Mouse (Mus musculus) lung, adult 2 months (tissue): ENCODE results near the gene Gm44805. TPM values are rescaled to one million over a fixed set of nuclear protein-coding genes. Genes with fewer than 3 reads are reported as not detected.

Source experiments
- DNase-seq: peaks from one replicate; pipeline ENCODE4 v3.0.0; 2022
- H3K4me1 ChIP-seq: fragments of 200-500 bp; 2 replicates; pipeline ENCODE4 v1.6.1; 2011; ENCODE audit warnings: low read length; ENCODE audit not compliant: control insufficient read depth, insufficient read depth
- H3K4me3 ChIP-seq: fragments of 200-500 bp; replicated peaks from 2 replicates; pipeline ENCODE3; 2011; ENCODE audit warnings: low read depth, mild to moderate bottlenecking, control low read depth, low read length; ENCODE audit errors: extremely low read depth
- CTCF ChIP-seq: fragments of 200-500 bp; IDR thresholded peaks from 2 replicates; pipeline ENCODE4 v1.5.1; 2011; ENCODE audit warnings: mild to moderate bottlenecking, low read length, control low read depth; ENCODE audit not compliant: insufficient read depth
- POLR2A ChIP-seq: fragments of 200-500 bp; IDR thresholded peaks from 2 replicates; pipeline ENCODE4 v1.6.1; 2011; ENCODE audit warnings: low read depth, mild to moderate bottlenecking, control low read depth, low read length, borderline replicate concordance; ENCODE audit errors: extremely low read depth
- WGBS: fragments of 180-500 bp; shearing (Covaris S2); methylation state at CpG from one replicate; pipeline ENCODE4 v1.1.7; 2018; 5-methylcytosine and 5-hydroxymethylcytosine counted together
- polyA plus RNA-seq: library from polyadenylated mRNA; depleted of rRNA; stranded (reverse); fragments of >200 nt; gene quantifications from 2 replicates; pipeline ENCODE4 v1.2.3, GENCODE M21; 2012; rRNA removed

The Gm44805 gene
- polyA plus RNA-seq, 1 experiment, result not detected

DNA sequence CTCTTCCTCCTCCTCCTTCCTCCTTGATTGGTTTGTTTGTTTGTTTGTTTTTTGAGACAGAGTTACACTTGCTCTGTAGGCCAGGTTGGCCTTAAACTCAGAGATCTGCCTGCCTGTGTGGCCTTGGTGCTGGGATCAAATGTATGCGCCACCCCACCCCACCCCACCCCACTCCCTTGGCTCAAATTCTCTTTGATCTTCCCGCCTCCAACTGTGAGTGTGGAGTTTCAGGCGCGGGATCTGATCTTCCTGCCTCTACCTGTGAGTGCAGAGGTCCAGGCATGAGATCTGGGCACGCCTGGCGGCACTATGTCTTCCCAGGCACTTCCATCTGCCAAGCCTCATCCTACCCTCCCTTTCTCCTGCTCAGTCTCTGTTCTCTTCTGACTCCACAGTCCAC, 59.0 kb downstream of the Gm44805 start:
- Histone ChIP-seq H3K4me3 (no peak overlapping the region), H3K4me1 (no peaks in the 10 kb centered on the region)
- TF ChIP-seq POLR2A (no peak), CTCF (no peak)
- DNase-seq, result no peak
- 69% methylated on average over 6 of the region's 6 CpGs for WGBS

Other genes with a start within 250 kb of the Gm44805 start
- 29.2 and 34.3 TPM in 2 replicates for gene Mark4, start 222.6 kb downstream of the Gm44805 start, polyA plus RNA-seq
- 2.7 and 3.4 TPM in 2 replicates for gene Exoc3l2, start 218.1 kb downstream of the Gm44805 start, polyA plus RNA-seq
- gene Bloc1s3, start 173.1 kb downstream of the Gm44805 start, polyA plus RNA-seq, result 12.2 and 12.9 TPM in 2 replicates
- gene Trappc6a, start 173.0 kb downstream of the Gm44805 start, polyA plus RNA-seq, result 63.1 and 93.4 TPM in 2 replicates
- 0.62 and 17.3 TPM in 2 replicates for gene Nkpd1, start 163.6 kb downstream of the Gm44805 start, polyA plus RNA-seq
- 113 and 121 TPM in 2 replicates for gene Ppp1r37, start 118.3 kb downstream of the Gm44805 start, polyA plus RNA-seq
- gene Zfp296, start 104.1 kb downstream of the Gm44805 start, polyA plus RNA-seq, result 4.3 and 5.0 TPM in 2 replicates
- gene Gemin7, start 103.8 kb downstream of the Gm44805 start, polyA plus RNA-seq, result 99.2 and 132 TPM in 2 replicates
- gene Clasrp, start 76.9 kb downstream of the Gm44805 start, polyA plus RNA-seq, result 96.1 and 134 TPM in 2 replicates
- gene Relb, start 52.0 kb downstream of the Gm44805 start, polyA plus RNA-seq, result 32.5 and 34.9 TPM in 2 replicates
- 96.8 and 143 TPM in 2 replicates for gene Clptm1, start 16.4 kb downstream of the Gm44805 start, polyA plus RNA-seq
- gene Apoc2, start 3.5 kb downstream of the Gm44805 start, polyA plus RNA-seq, result 1.9 and 5.1 TPM in 2 replicates
- gene Apoc4, start 56 bp upstream of the Gm44805 start, polyA plus RNA-seq, result 1.1 and 1.4 TPM in 2 replicates
- 25.9 and 29.2 TPM in 2 replicates for gene Apoc1, start 11.2 kb upstream of the Gm44805 start, polyA plus RNA-seq
- 815 and 1,134 TPM in 2 replicates for gene Apoe, start 17.8 kb upstream of the Gm44805 start, polyA plus RNA-seq
- 46.0 and 51.3 TPM in 2 replicates for gene Tomm40, start 34.0 kb upstream of the Gm44805 start, polyA plus RNA-seq
- 70.9 and 74.7 TPM in 2 replicates for gene Nectin2, start 69.1 kb upstream of the Gm44805 start, polyA plus RNA-seq
- gene Bcam, start 89.6 kb upstream of the Gm44805 start, polyA plus RNA-seq, result 769 and 829 TPM in 2 replicates
- 16.1 and 21.9 TPM in 2 replicates for gene Cblc, start 115.4 kb upstream of the Gm44805 start, polyA plus RNA-seq
- gene Bcl3, start 141.3 kb upstream of the Gm44805 start, polyA plus RNA-seq, result 38.7 and 71.2 TPM in 2 replicates
- gene Gm19345, start 170.6 kb upstream of the Gm44805 start, polyA plus RNA-seq, result 0.52 TPM in 1 of 2 replicates, not detected in the other
- 0.90 and 2.5 TPM in 2 replicates for gene Ceacam16, start 179.9 kb upstream of the Gm44805 start, polyA plus RNA-seq
- gene Ceacam19, start 206.5 kb upstream of the Gm44805 start, polyA plus RNA-seq, result 2.0 TPM in 1 of 2 replicates, not detected in the other
- 23.7 and 24.7 TPM in 2 replicates for gene Pvr, start 239.7 kb upstream of the Gm44805 start, polyA plus RNA-seq